Mouse (Mus musculus): ENCODE measurements at regions not wholly inside any gene's neighbourhood (a gene's known extent, or its start where the extent isn't known, plus 50 kb on each side); places are given as distances from the start of the nearest gene placed in this dataset.

GRCm38 (mm10) chr13:101501061-101501460 lies 267.0 kb downstream of the Pik3r1 start:
- TF ChIP-seq CTCF (conservative IDR thresholded peaks at IDR 0.05; ENCODE audit: insufficient read depth, insufficient read length, low read depth, low read length) (no peak), POLR2A (IDR thresholded peaks at IDR 0.05; ENCODE audit: low read depth, low read length) (no peak)
